Mouse (Mus musculus): ENCODE results near the gene Tmem230. TPM values are rescaled to one million over a fixed set of nuclear protein-coding genes. Genes with fewer than 3 reads are reported as not detected.

Gene Tmem230
- polyA plus RNA-seq, 2 experiments, result 11.8 to 15.7 TPM

DNA sequence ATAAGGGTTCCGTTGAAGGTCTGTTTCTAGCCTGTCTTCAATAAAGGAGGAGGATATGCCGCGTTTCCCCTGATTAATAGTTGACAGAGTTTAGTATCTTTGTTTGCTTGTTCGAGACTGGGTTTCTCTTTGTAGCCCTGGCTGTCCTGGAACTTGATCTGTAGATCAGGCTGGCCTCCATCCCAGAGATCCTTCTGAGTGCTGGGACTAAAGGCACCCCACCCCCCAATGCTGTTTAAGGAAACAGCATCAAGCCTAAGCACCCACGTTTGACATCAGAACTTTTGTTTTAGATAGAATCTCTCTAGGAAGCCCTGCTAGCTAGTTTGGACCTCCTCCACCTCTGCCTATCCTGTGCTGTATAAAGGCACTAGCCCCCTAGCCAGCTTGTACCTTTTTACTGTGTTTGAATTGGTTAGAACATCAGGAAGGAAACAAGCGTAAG lies 16.7 kb upstream of the Tmem230 start:
- TF ChIP-seq CTCF (IDR thresholded peaks at IDR 0.05; ENCODE audit: low read depth) (no peak), EP300 (IDR thresholded peaks at IDR 0.05; ENCODE audit: low read depth) (no peak)
- peaks cover 9 to 23% of the 10 kb centered on the region in 2 experiments; a peak in 3 of 4 replicates for H3K4me1 ChIP-seq (replicated peaks; ENCODE audit: control insufficient read depth in 2 of 2, insufficient read depth in 2 of 2, low read length in 1 of 2)
- peak overlapping the region; percentile 91 for H3K9ac ChIP-seq (replicated peaks)
- peak overlapping the region; percentile 76 for H3K27ac ChIP-seq
- H3K36me3 ChIP-seq (replicated peaks; ENCODE audit: control insufficient read depth, insufficient read depth, low read depth), result no peaks in the 10 kb centered on the region
- 15% methylated on average over 6 of the region's 6 CpGs for WGBS (ENCODE audit: insufficient replicate concordance)
- DNase-seq (ENCODE audit: low read depth in 3 of 3, low spot score in 3 of 3) (no peak), ATAC-seq (ENCODE audit: insufficient read depth) (no peak)
- H3K4me3 ChIP-seq (ENCODE audit: insufficient read depth in 1 of 2, low read depth in 2 of 2, low read length in 2 of 2), result peak overlapping the region; percentile 75 to 86
- H3K27me3 ChIP-seq (ENCODE audit: control insufficient read depth, insufficient read depth, low read length), result no peaks in the 10 kb centered on the region
- peak overlapping the region; percentile 93 for H3K4me2 ChIP-seq (ENCODE audit: low read depth)
- H3K9me3 ChIP-seq (ENCODE audit: control insufficient read depth, low read length), result no peaks in the 10 kb centered on the region

DNA sequence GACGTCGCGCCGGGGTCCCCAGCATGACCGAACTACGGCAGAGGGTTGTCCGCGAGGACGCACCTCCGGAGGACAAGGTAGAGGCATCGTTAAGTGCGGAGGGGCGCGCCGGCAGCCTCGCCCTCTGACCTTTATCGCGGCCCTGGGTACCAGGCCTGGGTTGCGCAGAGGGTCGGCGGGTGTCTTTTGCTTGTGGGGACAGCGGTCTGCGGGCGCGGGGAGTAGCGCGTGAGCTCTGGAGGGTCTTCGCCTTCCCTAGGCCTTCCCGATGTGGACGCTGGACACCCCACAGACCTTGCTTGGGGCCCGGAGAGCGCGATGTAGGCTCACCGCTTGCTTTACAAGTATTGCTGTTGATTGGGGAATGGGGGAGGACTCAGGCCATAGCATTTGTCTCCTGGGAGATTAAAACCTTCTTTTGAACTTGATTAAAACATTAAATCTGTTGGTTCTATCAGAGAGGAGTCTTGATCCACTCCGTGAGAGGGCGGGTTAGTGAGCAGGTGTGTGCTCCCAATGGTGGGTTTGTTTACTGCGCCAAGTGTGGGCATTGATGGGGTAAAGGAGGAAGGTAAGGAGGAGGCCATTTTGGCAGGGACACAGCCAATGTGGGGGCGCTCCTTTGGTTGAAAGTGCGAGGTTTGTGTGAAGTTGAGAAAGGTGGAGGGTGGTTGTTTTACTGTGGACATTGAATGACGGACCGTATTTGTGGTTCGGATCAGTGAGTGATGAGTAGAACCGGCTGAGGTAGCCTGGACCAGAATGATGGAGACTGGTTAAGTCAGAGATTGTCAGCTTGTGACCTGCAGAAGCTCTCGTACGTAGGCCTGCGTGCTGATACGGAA lies 16.0 kb upstream of the Tmem230 start:
- ATAC-seq (ENCODE audit: insufficient read depth), result peak; percentile 70
- H3K27ac ChIP-seq, result peak overlapping the region; percentile 76
- TF ChIP-seq EP300 (IDR thresholded peaks at IDR 0.05; ENCODE audit: low read depth) (no peak), CTCF (IDR thresholded peaks at IDR 0.05; ENCODE audit: low read depth) (no peak)
- H3K4me1 ChIP-seq (replicated peaks; ENCODE audit: control insufficient read depth in 2 of 2, insufficient read depth in 2 of 2, low read length in 1 of 2), result peaks cover 9 to 20% of the 10 kb centered on the region in 2 experiments; a peak in 3 of 4 replicates
- H3K9me3 ChIP-seq (ENCODE audit: control insufficient read depth, low read length), result no peaks in the 10 kb centered on the region
- under 1% methylated on average over 47 of the region's 47 CpGs for WGBS (ENCODE audit: insufficient replicate concordance)
- H3K36me3 ChIP-seq (replicated peaks; ENCODE audit: control insufficient read depth, insufficient read depth, low read depth), result no peaks in the 10 kb centered on the region
- H3K27me3 ChIP-seq (ENCODE audit: control insufficient read depth, insufficient read depth, low read length), result no peaks in the 10 kb centered on the region
- H3K9ac ChIP-seq (replicated peaks), result peak overlapping the region; percentile 91
- H3K4me2 ChIP-seq (ENCODE audit: low read depth), result peak overlapping the region; percentile 93
- no peak for DNase-seq (ENCODE audit: low read depth in 3 of 3, low spot score in 3 of 3)
- peak overlapping the region; percentile 75 to 86 for H3K4me3 ChIP-seq (ENCODE audit: insufficient read depth in 1 of 2, low read depth in 2 of 2, low read length in 2 of 2)

DNA sequence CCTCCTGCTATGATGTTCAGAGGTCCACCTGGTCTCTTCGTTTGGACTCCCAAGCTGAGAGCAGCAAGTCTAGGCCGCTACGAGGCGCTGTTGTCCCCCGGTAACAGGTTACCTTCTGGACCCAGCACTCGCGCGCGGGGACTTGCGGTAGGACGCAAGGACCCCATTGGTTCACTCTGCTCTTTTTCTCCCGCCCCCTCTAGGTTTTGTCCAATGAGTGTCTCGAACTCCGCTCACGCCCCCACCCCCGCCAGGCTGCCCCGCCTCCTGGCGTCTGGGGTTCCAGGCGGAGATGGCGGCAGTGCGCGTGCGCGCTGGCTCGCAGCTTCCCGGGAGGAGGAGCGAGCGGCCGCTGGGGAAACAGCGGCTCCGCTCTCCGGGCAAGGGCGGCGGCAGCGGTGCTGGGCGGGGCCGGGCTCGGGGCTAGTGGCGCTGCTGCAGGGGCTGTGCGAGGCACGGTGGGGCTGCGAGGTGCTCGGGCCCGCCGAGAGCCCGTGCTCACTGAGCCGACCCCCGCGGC lies 15.3 kb upstream of the Tmem230 start, which contains the start of gene Cds2:
TSS of gene Cds2 (plus strand) at position 270 of the 520 bp plus-strand sequence.
- no peaks in the 10 kb centered on the region for H3K9me3 ChIP-seq (ENCODE audit: control insufficient read depth, low read length)
- TF ChIP-seq CTCF (IDR thresholded peaks at IDR 0.05; ENCODE audit: low read depth) (peak; percentile 98), EP300 (IDR thresholded peaks at IDR 0.05; ENCODE audit: low read depth) (no peak)
- DNase-seq (ENCODE audit: low read depth in 3 of 3, low spot score in 3 of 3) (peak; percentile 96 to 98 (median 97)), ATAC-seq (ENCODE audit: insufficient read depth) (peak; percentile 97)
- peak within 1 kb of the TSS; percentile 76 for H3K27ac ChIP-seq
- H3K4me2 ChIP-seq (ENCODE audit: low read depth), result peak within 1 kb of the TSS; percentile 93
- peak within 1 kb of the TSS; percentile 75 to 86 for H3K4me3 ChIP-seq (ENCODE audit: insufficient read depth in 1 of 2, low read depth in 2 of 2, low read length in 2 of 2)
- H3K36me3 ChIP-seq (replicated peaks; ENCODE audit: control insufficient read depth, insufficient read depth, low read depth), result no peaks in the 10 kb centered on the region
- H3K9ac ChIP-seq (replicated peaks), result peak within 1 kb of the TSS; percentile 91
- H3K27me3 ChIP-seq (ENCODE audit: control insufficient read depth, insufficient read depth, low read length), result no peaks in the 10 kb centered on the region
- WGBS (ENCODE audit: insufficient replicate concordance), result under 1% methylated on average over 47 of the region's 49 CpGs
- peaks cover 9 to 20% of the 10 kb centered on the region in 2 experiments; a peak in 3 of 4 replicates for H3K4me1 ChIP-seq (replicated peaks; ENCODE audit: control insufficient read depth in 2 of 2, insufficient read depth in 2 of 2, low read length in 1 of 2)

DNA sequence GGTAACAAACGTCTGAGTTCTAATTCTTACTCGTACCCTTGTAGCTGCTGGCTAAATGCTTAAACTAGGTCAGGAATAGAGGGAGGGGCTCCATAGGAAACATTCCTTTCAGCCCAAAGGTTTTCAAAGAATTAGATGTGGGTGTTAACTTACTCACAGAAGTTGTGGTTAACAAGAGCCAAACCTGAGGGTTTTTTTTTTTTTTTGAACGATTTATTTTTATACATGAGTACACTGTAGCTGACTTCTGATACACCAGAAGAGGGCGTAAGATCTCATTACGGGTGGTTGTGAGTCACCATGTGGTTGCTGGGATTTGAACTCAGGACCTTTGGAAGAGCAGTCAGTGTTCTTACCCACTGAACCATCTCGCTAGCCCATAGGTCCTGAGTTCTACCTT lies 14.6 kb upstream of the Tmem230 start:
- Histone ChIP-seq H3K4me3 (ENCODE audit: insufficient read depth in 1 of 2, low read depth in 2 of 2, low read length in 2 of 2) (no peak overlapping the region), H3K27ac (no peak overlapping the region), H3K4me2 (ENCODE audit: low read depth) (peak overlapping the region; percentile 74), H3K36me3 (replicated peaks; ENCODE audit: control insufficient read depth, insufficient read depth, low read depth) (no peaks in the 10 kb centered on the region), H3K4me1 (replicated peaks; ENCODE audit: control insufficient read depth in 2 of 2, insufficient read depth in 2 of 2, low read length in 1 of 2) (peaks cover 9 to 20% of the 10 kb centered on the region in 2 experiments; a peak in 3 of 4 replicates), H3K27me3 (ENCODE audit: control insufficient read depth, insufficient read depth, low read length) (no peaks in the 10 kb centered on the region), H3K9ac (replicated peaks) (no peak overlapping the region), H3K9me3 (ENCODE audit: control insufficient read depth, low read length) (no peaks in the 10 kb centered on the region)
- no peak for TF ChIP-seq EP300 (IDR thresholded peaks at IDR 0.05; ENCODE audit: low read depth)
- WGBS (ENCODE audit: insufficient replicate concordance), result 59% methylated on average over 6 of the region's 6 CpGs
- DNase-seq (ENCODE audit: low read depth in 3 of 3, low spot score in 3 of 3), result no peak
- ATAC-seq (ENCODE audit: insufficient read depth), result no peak

GRCm38 (mm10) chr2:132260601-132261000 lies 13.0 kb upstream of the Tmem230 start:
- no peak overlapping the region for H3K9ac ChIP-seq (replicated peaks)
- H3K36me3 ChIP-seq (replicated peaks; ENCODE audit: control insufficient read depth, insufficient read depth, low read depth), result no peaks in the 10 kb centered on the region
- 78% methylated on average over 3 of the region's 3 CpGs for WGBS (ENCODE audit: insufficient replicate concordance)
- TF ChIP-seq EP300 (IDR thresholded peaks at IDR 0.05; ENCODE audit: low read depth) (no peak), CTCF (IDR thresholded peaks at IDR 0.05; ENCODE audit: low read depth) (no peak)
- no peak overlapping the region for H3K27ac ChIP-seq
- H3K4me2 ChIP-seq (ENCODE audit: low read depth), result no peak overlapping the region
- no peak overlapping the region for H3K4me3 ChIP-seq (ENCODE audit: insufficient read depth in 1 of 2, low read depth in 2 of 2, low read length in 2 of 2)
- H3K27me3 ChIP-seq (ENCODE audit: control insufficient read depth, insufficient read depth, low read length), result no peaks in the 10 kb centered on the region
- DNase-seq (ENCODE audit: low read depth in 3 of 3, low spot score in 3 of 3), result no peak
- peaks cover 9 to 18% of the 10 kb centered on the region in 2 experiments; a peak in 3 of 4 replicates for H3K4me1 ChIP-seq (replicated peaks; ENCODE audit: control insufficient read depth in 2 of 2, insufficient read depth in 2 of 2, low read length in 1 of 2)
- ATAC-seq (ENCODE audit: insufficient read depth), result no peak
- H3K9me3 ChIP-seq (ENCODE audit: control insufficient read depth, low read length), result no peaks in the 10 kb centered on the region
